In the genomic region with DNA sequence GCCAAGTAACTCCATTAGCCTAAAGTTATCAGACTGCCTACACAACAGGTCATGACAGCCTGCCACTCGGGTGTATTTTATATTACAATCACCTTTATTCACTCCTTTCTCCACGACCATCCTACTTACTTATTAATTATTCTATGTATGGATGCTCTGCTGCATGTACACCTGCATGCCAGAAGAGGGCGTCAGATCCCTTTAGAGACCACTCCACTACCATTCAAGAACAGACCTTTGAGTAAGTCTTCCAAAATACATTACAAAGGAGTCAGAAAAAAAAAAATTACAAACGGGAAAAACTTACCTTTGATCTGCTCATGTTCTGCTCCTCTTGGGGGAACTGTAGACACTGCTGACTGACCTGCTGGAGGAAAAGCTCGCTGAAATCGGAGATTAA, we compare ENCODE assay signal across 8 mouse cellular contexts. TPM values are rescaled to one million over a fixed set of nuclear protein-coding genes. Genes with fewer than 3 reads are reported as not detected.
DNase-seq lines count a peak whose midpoint lies in the region; ATAC-seq and TF ChIP-seq lines count a peak whose summit lies in the region.

No protein-coding gene starts in this region.

- H3K27ac ChIP-seq in gastrocnemius, adult 2 months: no peak overlapping the region
- H3K27ac ChIP-seq in intestine, embryonic 15.5 days: no peak overlapping the region

- no peak for DNase-seq in gastrocnemius, adult 2 months
- DNase-seq in gastrocnemius, adult 8-10 months (ENCODE audit: low spot score in 2 of 2): no peak
- DNase-seq in A20 (ENCODE audit: low read depth, low spot score): peak; percentile 59
- peak; percentile 14 for DNase-seq in neural tube, embryonic 10.5 days (ENCODE audit: extremely low spot score, low spot score)
- DNase-seq in layer of hippocampus, adult 8-10 months (ENCODE audit: low spot score in 2 of 2): no peak
- no peak for DNase-seq in frontal cortex, postnatal 36 days (ENCODE audit: low spot score in 2 of 2)

- intact Hi-C loops in gastrocnemius, adult 2 months (cut with DNase I): loop anchor here (2.0 kb wide), 1 partner anchor 66 kb away; a partner anchor contains a TSS

- no peaks in the 10 kb centered on the region for H3K9me3 ChIP-seq in intestine, embryonic 15.5 days

- H3K4me3 ChIP-seq in gastrocnemius, adult 2 months: peak overlapping the region; percentile 87; the same call in 1 of the 2 replicates
- H3K4me3 ChIP-seq in intestine, embryonic 15.5 days (replicated peaks): peak overlapping the region; percentile 77; the same call in 1 of the 2 replicates

- 0 out of 2 replicates have a peak, but pooled peaks have one; percentile 13 for ATAC-seq in common myeloid progenitor, adult 5-6 weeks (replicated peaks; ENCODE audit: low read depth, poor library complexity, severe bottlenecking)
- no peak for ATAC-seq in intestine, embryonic 15.5 days

- TF ChIP-seq CTCF in gastrocnemius, adult 2 months (IDR thresholded peaks at IDR 0.05): peak; percentile 47

- H3K36me3 ChIP-seq in intestine, embryonic 15.5 days: peaks cover 26% of the 10 kb centered on the region

- 0 out of 2 replicates have a peak, but pooled peaks cover 7% of the 10 kb centered on the region for H3K4me1 ChIP-seq in intestine, embryonic 15.5 days (replicated peaks)

- H3K4me2 ChIP-seq in intestine, embryonic 15.5 days (replicated peaks): peak overlapping the region; percentile 80

- no peaks in the 10 kb centered on the region for H3K27me3 ChIP-seq in intestine, embryonic 15.5 days (replicated peaks)

- H3K9ac ChIP-seq in intestine, embryonic 15.5 days: 0 out of 2 replicates have a peak overlapping the region, but pooled peaks have one; percentile 95

- 35% methylated on average over 6 of the region's 6 CpGs for WGBS in intestine, embryonic 15.5 days

RNA-seq across cellular contexts. Expression of a gene that starts 1.4 kb away (rescaled TPM):
- 1 to 10 TPM; 3.6 to 4.0 TPM for total RNA-seq in gastrocnemius, adult 2 months (2021)
- 1 to 10 TPM; 2.9 to 3.7 (median 3.4) TPM for total RNA-seq in gastrocnemius, adult 8-10 months (2022)
- 4.8 and 8.4 TPM in 2 replicates for total RNA-seq in common myeloid progenitor, adult 5-6 weeks (2017)
- polyA plus RNA-seq in intestine, embryonic 15.5 days (2015; fragmentation: Nextera tagmentation; extraction: Ambion mirVana): 7.0 and 8.4 TPM in 2 replicates
- 10 to 100 TPM; 12.4 to 15.1 (median 13.8) TPM for total RNA-seq in layer of hippocampus, adult 8-10 months (2022)

RNA-seq across cellular contexts. Expression of a gene that starts 1.6 kb away (rescaled TPM):
- total RNA-seq in gastrocnemius, adult 2 months (2021): not detected
- not detected for total RNA-seq in gastrocnemius, adult 8-10 months (2022)
- total RNA-seq in common myeloid progenitor, adult 5-6 weeks (2017): not detected in 2 replicates
- polyA plus RNA-seq in intestine, embryonic 15.5 days (2015; fragmentation: Nextera tagmentation; extraction: Ambion mirVana): not detected in 2 replicates
- not detected for total RNA-seq in layer of hippocampus, adult 8-10 months (2022)

RNA-seq across cellular contexts. Expression of a gene that starts 31.8 kb away (rescaled TPM):
- total RNA-seq in gastrocnemius, adult 2 months (2021): not detected
- under 1 TPM in 1 of 4 experiments, not detected in 3; 0.07 TPM for total RNA-seq in gastrocnemius, adult 8-10 months (2022)
- 0.09 TPM in 1 of 2 replicates, not detected in the other for total RNA-seq in common myeloid progenitor, adult 5-6 weeks (2017)
- polyA plus RNA-seq in intestine, embryonic 15.5 days (2015; fragmentation: Nextera tagmentation; extraction: Ambion mirVana): 0.03 and 0.10 TPM in 2 replicates
- under 1 TPM; 0.09 to 0.29 (median 0.16) TPM for total RNA-seq in layer of hippocampus, adult 8-10 months (2022)

RNA-seq across cellular contexts. Expression of a gene that starts 47.5 kb away (rescaled TPM):
- not detected for total RNA-seq in gastrocnemius, adult 2 months (2021)
- not detected for total RNA-seq in gastrocnemius, adult 8-10 months (2022)
- not detected in 2 replicates for total RNA-seq in common myeloid progenitor, adult 5-6 weeks (2017)
- polyA plus RNA-seq in intestine, embryonic 15.5 days (2015; fragmentation: Nextera tagmentation; extraction: Ambion mirVana): not detected in 2 replicates
- not detected for total RNA-seq in layer of hippocampus, adult 8-10 months (2022)

RNA-seq across cellular contexts. Expression of a gene that starts 55.8 kb away (rescaled TPM):
- 1 to 10 TPM; 7.1 to 8.0 TPM for total RNA-seq in gastrocnemius, adult 2 months (2021)
- total RNA-seq in gastrocnemius, adult 8-10 months (2022): 1 to 10 TPM; 5.9 to 7.8 (median 7.2) TPM
- total RNA-seq in common myeloid progenitor, adult 5-6 weeks (2017): 17.9 and 24.4 TPM in 2 replicates
- polyA plus RNA-seq in intestine, embryonic 15.5 days (2015; fragmentation: Nextera tagmentation; extraction: Ambion mirVana): 9.8 and 10.2 TPM in 2 replicates
- total RNA-seq in layer of hippocampus, adult 8-10 months (2022): 10 to 100 TPM; 27.6 to 38.7 (median 35.6) TPM

Comparison
In these comparisons a context has a peak if more than half of its experiments do, and no peak if none do; other contexts are left out.
1. DNase-seq: peak in A20 (single experiment) and neural tube, embryonic 10.5 days (single experiment); none in gastrocnemius, adult 2 months (single experiment), gastrocnemius, adult 8-10 months (0 of 2), layer of hippocampus, adult 8-10 months (0 of 2) and frontal cortex, postnatal 36 days (0 of 2).